Mouse (Mus musculus): ENCODE measurements at regions not wholly inside any gene's neighbourhood (a gene's known extent, or its start where the extent isn't known, plus 50 kb on each side); places are given as distances from the start of the nearest gene placed in this dataset.
"Not testable (repeated sequence)": the region's sequence is repeated elsewhere in the genome, so short reads cannot be mapped to it uniquely, and the experiment has no call there.

DNA sequence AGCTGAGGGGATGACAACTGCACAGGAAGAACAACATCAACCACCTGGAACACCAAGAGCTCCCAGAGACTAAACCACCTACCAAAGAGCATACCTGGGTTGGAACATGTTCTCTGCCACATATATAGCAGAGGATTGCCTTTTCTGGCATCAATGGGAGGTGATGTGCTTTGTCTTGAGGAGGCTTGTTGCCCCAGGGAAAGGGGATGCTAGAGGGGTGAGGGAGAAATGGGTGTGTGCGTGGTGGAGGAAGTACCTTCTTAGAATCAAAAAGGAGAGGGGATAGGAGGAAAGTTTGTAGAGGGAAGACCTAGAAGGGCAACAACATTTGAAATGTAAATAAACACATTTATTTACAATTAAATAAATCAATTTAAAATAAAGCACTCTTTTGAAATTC is 358.5 kb upstream of the Pfkp start:
- no peak for ATAC-seq (replicated peaks; ENCODE audit: poor library complexity)

DNA sequence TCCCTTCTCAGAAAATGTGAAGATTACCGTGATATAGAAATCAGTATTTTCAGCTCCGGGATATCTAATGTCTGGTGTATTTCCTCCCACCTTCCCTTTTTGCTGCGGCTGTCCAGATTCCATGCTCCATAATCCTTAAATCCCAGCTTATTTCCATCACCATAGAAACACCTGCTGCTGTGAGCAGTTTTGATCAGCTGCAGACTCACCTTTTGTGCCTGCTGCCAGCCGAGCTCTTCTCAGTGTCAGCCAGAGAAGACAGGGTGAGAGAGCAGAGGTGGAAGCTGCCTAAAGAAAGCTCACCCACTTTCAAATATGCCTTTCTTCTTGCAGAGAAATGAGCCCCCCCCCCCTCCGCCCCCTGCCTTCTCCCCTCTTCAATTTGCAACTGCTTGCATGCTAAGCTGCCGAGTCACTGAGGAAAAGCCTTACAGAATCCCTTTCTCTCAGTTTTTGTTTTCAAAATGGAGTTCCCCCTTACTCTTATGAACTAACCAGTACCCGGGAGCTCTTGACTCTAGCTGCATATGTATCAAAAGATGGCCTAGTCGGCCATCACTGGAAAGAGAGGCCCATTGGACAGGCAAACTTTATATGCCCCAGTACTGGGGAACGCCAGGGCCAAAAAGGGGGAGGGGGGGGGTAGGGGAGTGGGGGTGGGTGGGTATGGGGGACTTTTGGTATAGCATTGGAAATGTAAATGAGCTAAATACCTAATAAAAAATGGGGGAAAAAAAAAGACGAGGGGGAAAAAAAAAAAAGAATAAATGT is 350.1 kb upstream of the Pfkp start:
- ATAC-seq (replicated peaks; ENCODE audit: poor library complexity) = not testable (repeated sequence)

DNA sequence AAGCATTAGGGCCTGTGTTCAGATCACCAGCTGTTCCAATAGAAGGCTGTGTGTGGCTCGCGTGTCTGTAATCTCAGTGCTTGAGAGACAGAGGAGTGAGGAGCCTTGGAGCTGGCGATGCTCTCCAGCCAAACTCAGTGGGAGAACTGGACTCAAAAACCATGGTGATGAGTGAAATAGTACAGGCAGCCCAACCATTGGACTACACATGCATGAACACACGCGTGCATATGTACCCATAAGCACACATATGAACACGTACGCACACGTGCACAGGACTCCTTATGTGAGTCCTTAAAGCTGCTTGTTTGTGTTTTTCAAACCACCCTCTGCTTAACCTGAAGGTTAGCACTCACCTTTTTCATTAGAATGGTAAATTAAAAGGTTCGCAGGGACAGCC is 349.5 kb upstream of the Pfkp start:
- no peak for ATAC-seq (replicated peaks; ENCODE audit: poor library complexity)

DNA sequence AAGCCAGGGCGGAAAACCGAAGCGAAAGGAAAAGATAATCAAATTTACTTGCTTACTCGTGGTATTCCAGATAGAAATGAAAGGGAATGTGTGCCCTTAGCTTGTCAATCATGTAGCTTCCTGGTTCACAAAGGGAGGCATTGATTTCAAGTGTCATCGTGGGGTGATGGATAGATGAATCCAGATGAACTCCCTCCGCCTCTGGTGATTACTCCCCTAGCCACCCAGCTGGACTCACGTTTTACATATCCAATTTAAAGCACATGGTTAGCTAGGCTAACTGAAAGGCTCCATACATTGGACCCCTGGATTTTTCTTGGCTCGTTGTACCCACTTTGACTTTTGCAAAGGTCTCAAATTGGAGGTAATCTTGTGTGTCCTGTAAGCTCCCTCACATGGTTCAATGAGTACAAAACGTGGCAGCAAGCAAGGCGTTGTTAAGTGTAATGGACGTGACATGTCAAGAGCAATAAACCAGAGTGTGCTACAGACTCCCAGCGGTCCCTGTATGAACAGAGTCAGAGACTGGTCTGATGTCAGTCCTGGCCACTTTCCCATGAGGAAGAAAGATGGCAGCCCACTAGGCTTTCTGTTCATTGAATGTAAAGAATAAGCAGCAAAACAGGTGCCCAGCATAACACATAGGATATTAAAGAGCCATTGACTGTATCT is 343.9 kb upstream of the Pfkp start:
- no peak for ATAC-seq (replicated peaks; ENCODE audit: poor library complexity)

DNA sequence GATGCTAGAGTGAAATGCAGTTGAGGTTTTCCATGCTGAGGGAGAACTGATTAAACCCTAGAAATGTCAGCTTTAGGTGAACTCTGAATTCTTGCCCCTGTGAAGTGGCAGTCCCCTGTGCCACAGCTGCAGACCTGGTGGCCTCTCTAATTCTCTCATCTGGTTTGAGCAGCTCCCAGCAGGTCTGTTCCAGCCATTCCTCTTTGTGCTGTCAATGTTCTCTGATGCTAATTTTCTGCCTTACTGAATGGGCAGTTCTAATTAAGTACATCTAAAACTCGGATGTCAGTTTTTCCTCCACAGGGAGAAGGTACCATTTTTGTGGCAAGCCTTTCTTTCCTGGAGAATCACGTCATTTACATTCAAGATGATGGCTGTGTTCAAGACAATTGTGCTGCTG is 343.1 kb upstream of the Pfkp start:
- no peak for ATAC-seq (replicated peaks; ENCODE audit: poor library complexity)

DNA sequence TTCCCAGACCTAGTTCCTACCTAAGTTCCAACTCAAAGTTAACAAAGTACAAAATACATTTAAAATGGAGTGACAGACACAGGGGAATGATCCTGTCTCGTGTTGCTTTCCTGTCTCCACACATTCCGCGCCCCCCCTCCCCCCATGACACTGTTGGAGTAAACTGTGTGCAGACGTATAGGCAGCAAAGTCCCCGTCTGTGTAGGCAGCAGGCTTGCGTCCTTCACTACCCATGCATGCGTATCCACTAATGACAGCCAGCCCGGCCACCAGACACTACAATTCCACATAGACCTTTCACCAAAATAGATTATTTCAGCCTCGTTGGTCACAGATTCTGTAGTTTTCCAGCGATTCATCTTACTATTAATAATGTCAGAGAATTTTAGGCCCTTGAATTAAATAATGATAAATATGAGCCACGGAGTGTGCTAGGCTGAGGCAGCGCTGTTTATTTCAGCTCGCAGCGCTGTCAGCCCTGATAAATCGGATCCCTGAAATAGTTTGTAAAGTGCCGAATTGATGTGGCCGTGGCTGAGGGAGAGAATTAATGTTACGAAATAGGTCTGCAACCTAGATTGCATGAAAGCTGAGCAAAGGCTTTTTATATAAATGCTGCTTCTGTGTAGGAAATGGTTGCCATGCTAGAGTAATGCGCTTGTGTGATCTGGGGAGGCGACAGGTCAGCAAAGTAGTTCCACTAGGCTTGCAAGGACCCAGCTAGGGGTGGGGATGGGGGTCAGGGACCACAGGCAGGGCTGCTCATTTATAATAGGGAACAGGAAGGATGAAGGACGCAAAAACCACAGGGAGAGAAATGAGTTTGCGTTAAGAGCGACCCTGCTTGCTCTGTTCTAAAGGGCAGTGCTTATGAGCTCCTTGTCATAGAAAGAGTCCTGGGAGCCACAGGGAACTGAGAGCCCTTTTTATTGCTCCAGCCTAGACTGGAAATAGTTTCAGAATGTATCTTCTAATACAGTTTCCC is 336.7 kb upstream of the Pfkp start:
- ATAC-seq (replicated peaks; ENCODE audit: poor library complexity) = 0 out of 2 replicates have a peak, but pooled peaks have one; percentile 37

DNA sequence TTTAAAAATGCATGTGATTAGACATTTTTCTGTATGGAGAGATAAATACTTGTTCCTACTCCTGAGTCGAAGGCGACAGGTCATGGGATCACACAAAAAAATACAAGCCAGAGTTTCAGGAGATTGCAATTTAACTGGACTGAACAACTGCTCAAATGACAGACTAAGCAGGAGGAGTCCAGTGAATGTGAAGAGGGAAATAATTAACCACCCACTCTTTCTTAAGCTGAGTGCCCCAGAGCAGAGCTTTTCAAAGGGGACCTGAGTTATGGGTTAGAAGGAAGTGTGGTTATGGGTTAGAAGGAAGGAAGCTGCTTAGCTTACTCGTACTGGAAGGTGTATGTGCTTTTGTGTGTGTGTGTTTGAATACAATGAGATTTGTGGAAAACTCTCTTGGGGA is 307.1 kb upstream of the Pfkp start:
- no peak for ATAC-seq (replicated peaks; ENCODE audit: poor library complexity)

DNA sequence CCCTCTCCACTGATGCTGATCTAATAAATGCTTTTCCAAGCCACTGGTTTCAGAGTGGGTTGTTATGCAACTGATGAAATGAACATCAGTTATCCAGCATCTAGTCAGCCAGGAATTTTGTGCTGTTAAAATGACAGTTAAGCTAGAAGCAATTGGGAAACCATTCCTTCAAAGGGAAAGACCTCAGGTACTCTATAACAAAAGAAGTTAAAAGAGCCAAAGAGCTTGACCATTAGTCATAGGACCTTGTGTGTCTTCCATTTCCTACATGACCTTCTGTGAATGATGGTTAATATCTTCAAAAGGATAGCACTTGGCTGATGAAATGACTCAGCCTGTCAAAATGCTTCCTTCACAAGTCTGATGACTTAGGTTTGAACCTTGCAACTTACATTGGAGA is 275.6 kb upstream of the Pfkp start:
- ATAC-seq (replicated peaks; ENCODE audit: poor library complexity) = no peak

DNA sequence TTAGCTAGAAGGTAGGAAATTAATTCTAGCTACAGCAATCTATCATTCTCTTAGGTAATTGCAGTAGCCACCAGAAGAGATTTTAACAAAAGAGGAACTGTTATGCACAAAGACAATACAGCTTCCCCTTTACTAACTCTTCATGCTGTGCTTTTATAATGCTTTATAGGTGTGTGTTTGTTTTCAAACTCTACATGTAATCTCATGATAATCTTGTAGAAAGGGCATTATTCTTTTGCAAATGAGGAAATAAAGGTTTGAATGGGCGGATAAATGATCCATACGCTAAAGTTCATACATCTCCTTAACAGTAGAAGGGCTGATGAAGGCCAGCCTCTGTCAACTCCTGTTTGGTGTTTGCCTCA is 273.8 kb upstream of the Pfkp start:
- ATAC-seq (replicated peaks; ENCODE audit: poor library complexity) = peak; percentile 82

DNA sequence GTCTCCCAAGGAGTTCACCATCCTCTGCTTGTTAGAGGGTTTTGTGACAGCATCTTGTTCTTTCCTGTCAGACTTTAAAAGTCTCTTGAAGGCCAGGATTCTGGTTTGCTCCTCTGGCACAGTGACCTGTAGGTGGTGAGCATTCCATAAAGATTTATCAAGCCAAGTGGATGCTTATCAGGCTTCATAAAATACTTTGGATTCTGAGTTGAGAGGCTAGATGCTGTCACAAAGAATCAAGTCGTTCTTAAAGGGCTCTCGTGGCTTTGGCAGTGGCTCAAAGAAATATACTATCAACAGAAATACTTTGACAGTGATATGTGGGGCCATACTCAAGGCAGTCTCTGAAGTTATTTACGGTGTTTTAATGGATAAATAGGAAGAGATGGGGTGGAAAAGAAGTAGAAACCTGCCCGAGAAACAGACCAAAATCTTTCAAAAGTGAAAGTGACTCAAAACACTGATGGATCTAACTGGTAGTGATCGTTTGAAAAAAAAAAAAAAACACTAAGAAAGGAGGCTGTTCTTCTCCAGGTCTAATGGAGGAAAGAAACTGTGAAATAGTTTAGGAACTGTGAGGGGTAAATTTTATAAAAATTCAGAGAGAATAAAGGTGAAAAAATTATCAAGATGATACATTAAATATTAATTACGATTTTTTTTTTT is 273.2 kb upstream of the Pfkp start:
- no peak for ATAC-seq (replicated peaks; ENCODE audit: poor library complexity)

DNA sequence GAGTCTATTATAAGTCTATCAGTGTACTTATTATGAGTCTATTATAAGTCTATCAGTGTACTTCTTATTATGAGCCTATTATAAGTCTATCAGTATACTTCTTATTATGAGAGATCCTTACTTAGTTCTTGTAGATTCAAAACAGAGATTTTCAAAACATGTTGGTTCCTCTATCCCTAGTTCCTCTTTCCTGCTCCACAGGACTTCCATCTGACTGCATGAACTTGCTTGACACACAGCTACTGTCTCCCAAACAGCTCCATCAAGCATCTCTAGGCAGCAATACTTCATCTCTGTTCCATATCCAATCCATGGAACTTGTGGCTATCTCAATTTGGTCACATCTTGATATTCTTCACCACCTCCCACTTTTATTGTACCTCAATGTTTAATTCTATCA is 257.4 kb upstream of the Pfkp start:
- peak; percentile 86 for ATAC-seq (replicated peaks; ENCODE audit: poor library complexity)

DNA sequence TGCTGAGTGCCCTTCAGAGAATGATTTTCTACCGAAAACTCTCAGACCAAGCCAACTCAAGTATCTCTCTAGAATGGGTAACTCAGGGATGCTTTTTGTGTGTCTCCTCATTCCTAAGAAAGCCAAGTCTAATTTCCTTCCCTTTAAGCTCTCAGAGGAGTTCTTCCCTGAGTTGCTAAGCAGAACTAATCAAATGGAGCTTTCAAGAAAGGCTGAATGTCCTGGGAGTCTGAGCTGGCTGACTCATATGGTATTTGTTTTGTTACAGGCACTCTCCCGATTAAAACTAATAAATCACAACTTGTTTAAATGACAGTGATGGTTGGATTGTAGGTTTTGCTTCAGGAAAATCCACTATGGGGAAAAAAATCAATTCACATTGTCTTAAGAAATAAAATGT is 253.1 kb upstream of the Pfkp start:
- no peak for ATAC-seq (replicated peaks; ENCODE audit: poor library complexity)

DNA sequence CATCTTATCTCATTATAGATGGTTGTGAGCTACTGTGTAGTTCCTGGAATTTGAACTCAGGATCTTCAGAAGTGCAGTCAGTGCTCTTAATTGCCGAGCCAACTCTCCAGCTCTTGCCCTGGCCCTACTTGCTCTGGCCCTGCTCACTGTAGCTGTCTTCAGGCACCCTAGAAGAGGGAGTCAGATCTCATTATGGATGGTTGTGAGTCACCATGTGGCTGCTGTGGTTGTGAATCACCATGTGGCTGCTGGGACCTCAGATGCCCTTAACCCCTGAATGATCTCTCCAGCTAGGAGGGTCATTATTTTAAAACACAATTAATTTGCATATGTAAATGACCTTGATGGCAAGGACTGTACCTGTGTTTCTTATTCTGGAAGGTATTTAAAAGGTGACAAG is 249.1 kb upstream of the Pfkp start:
- peak; percentile 50; the same call in 1 of the 2 replicates for ATAC-seq (replicated peaks; ENCODE audit: poor library complexity)

DNA sequence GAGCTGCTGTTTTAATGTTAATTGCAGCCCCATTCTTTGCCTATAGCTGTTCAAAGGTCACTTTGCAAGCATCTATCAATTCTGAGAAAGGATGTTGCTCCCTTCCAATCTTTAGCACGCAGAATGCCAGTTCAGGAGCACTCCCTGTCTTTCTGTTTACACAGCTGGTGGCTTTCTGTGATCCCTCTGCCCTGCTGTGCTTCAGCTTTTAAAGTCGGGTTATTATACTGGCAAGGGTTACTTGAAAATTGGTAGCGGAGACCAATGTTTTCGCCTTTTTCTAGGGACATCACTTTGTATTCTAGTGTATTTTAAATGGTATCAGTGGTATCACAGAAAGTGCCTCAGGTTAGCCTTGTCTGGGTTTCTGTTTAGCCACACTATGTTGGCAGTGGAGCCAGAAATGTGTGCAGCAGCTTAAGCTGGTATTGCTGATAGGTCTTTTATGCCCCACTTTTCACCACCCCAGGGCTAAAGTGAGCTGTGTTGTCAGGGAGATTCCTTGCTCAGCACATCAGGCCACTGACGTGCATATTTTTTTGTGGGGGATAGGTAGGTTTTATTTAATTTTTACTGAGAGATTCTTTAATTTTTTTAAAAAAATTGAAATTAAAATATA is 243.0 kb upstream of the Pfkp start:
- peak; percentile 70 for ATAC-seq (replicated peaks; ENCODE audit: poor library complexity)

DNA sequence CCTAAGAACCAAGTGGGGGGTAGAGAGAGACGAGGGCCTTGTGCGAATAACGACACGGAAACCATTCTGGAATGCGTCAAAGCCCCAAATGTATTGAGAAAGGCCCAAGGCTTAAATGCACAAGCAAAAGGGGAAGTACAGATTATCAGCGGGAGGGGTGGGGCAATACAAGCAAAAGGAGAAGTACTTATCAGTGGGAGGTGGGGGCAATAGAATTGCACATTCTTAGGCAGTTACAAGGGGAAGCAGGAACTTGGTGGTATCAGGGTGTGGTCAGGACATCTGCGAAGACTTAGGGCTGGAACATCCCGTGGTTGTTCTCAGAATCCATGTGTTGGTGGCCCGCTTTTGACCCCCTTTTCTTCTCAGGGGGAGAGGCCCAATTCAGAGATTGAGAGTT is 240.9 kb upstream of the Pfkp start:
- not testable (repeated sequence) for ATAC-seq (replicated peaks; ENCODE audit: poor library complexity)

DNA sequence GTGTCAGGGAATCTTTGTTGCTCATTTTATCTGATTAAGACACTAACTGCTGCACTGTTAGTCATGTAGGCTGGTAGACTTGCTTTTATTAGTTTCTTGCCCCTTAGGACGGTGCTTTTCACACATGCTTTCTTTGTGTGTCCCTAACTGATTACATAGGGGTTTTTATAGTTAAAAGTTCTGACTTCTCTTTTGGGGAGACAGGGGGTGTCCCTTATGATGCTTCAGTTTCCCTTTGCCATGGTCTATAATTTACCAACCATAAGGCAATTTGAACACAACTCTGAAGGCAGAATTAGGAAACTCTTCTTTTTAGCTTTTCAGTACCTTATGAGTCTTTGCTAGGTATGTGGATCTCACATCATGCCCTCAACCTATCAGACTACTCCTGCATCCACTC is 239.8 kb upstream of the Pfkp start:
- no peak for ATAC-seq (replicated peaks; ENCODE audit: poor library complexity)

DNA sequence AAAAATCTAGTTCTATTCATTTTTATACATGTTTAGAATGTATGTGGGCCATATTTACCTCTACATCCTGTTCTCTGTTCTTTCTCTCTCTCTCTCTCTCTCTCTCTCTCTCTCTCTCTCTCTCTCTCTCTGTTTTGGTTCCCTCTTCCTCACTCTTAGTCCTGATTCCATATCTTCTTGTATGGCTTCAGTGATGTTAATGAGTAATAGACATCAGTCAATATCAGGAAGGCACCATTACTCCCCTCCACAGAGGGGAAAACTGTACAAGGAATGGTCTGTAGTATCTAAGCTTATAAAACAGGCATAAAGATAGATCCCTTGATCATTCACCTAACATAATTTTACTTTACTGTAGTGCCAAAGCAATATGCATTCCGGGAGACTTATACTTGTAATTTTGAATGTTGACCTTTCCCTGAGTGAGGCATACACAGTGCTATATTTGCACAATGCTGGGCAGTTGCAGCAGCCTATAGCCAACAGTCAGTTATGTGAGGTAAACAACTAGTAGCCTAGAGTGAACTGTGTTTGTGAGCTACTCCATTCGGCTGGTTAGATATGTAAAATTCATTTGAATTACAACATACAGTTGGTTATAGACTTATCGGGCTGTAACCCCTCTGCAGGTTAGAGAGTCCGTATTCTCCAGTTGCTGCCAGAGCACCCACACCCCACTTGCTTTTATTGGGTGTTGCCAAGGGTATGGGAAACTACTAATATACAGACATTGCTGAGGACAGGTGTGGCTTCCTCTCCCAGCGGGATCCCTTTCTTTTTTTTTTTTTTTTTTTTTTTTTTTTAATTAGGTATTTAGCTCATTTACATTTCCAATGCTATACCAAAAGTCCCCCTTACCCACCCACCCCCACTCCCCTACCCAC is 228.7 kb upstream of the Pfkp start:
- no peak for ATAC-seq (replicated peaks; ENCODE audit: poor library complexity)

DNA sequence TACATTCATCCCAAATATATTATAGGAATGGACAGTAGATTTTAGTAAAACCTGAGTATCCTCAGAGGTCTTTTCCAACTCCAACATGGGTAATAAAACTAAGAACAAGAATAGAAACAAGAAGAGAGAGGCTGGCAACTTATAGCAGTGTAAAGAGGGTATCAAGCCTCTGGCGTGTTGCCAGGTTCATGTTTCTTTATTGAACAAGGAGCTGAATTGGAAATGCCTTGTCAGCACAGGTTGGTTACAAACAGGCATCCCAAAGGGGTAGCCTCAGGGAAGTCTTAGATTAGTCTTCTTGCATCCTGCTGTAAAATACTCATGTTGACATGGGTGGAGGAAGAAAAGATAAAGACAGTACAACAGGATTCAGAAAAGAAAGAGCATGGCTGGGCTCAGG is 213.6 kb upstream of the Pfkp start:
- ATAC-seq (replicated peaks; ENCODE audit: poor library complexity) = no peak

DNA sequence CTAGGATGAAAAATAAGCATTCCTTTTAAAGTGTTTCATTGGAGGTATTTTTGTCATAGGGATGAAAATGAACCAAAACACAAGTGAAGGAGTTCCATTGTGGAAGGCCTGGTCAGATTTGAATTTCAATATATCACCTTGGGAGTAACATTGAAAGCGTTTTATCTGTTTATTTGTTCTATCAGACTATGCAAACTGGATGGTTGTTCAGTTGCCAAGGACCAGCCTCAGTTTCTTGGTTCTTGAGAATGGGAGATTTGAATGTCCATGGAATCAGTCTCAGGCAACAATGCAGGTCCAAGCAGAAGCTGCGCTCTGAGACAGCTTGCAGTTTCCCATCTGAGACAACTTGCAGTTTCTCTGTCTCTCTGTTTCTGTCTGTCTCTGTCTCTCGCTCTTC is 211.0 kb upstream of the Pfkp start:
- ATAC-seq (replicated peaks; ENCODE audit: poor library complexity) = no peak
